Mouse (Mus musculus): ENCODE results near the gene Shisa2.

- TF ChIP-seq POLR2A (IDR thresholded peaks at IDR 0.05; ENCODE audit: borderline replicate concordance, insufficient read depth, low read length), result no peak
- no peak for TF ChIP-seq CTCF (IDR thresholded peaks at IDR 0.05; ENCODE audit: borderline replicate concordance, insufficient read depth, low read depth, low read length)
Measured at GRCm38 (mm10) chr14:59648611-59649010, 23.5 kb downstream of the Shisa2 start.

All from cerebellum, adult 2 months (tissue).